Mouse (Mus musculus) embryonic facial prominence, embryonic 10.5 days (tissue): ENCODE results near the gene Sirt2. TPM values are rescaled to one million over a fixed set of nuclear protein-coding genes. Genes with fewer than 3 reads are reported as not detected.

Experiments used
- DNase-seq: peaks from one replicate; pipeline ENCODE4 v3.0.0-alpha.2; 2017; ENCODE audit warnings: low spot score
- H3K27ac ChIP-seq: fragments of 300-500 bp; sonication (generic); replicated peaks from 2 replicates; pipeline ENCODE4 v1.5.1; 2016; ENCODE audit warnings: mild to moderate bottlenecking
- H3K27me3 ChIP-seq: fragments of 300-500 bp; sonication (generic); replicated peaks from 2 replicates; pipeline ENCODE4 v1.6.1; 2016; ENCODE audit warnings: low read depth, mild to moderate bottlenecking; ENCODE audit not compliant: poor library complexity, severe bottlenecking
- H3K36me3 ChIP-seq: fragments of 300-500 bp; sonication (generic); replicated peaks from 2 replicates; pipeline ENCODE4 v1.6.1; 2016; ENCODE audit warnings: mild to moderate bottlenecking, moderate library complexity
- H3K4me1 ChIP-seq: fragments of 300-500 bp; sonication (generic); 2 replicates; pipeline ENCODE4 v1.6.1; 2016
- H3K4me3 ChIP-seq: fragments of 300-500 bp; sonication (generic); 2 replicates; pipeline ENCODE4 v1.5.1; 2016; ENCODE audit warnings: mild to moderate bottlenecking, moderate library complexity
- H3K9me3 ChIP-seq: fragments of 300-500 bp; sonication (generic); 2 replicates; pipeline ENCODE4 v1.6.1; 2016; ENCODE audit warnings: mild to moderate bottlenecking
- WGBS: fragments of 180-500 bp; shearing (Covaris S2); methylation state at CpG from one replicate; pipeline ENCODE4 v1.1.7; 2016; 5-methylcytosine and 5-hydroxymethylcytosine counted together
- polyA plus RNA-seq: library from polyadenylated mRNA; unstranded; fragments of >200 nt; fragmentation: Nextera tagmentation; extraction: Ambion mirVana; gene quantifications from 2 replicates; pipeline ENCODE4 v1.2.1, GENCODE M21; 2016

Sirt2 gene
- polyA plus RNA-seq, 1 experiment from 2014 or later = 64.8 TPM

DNA sequence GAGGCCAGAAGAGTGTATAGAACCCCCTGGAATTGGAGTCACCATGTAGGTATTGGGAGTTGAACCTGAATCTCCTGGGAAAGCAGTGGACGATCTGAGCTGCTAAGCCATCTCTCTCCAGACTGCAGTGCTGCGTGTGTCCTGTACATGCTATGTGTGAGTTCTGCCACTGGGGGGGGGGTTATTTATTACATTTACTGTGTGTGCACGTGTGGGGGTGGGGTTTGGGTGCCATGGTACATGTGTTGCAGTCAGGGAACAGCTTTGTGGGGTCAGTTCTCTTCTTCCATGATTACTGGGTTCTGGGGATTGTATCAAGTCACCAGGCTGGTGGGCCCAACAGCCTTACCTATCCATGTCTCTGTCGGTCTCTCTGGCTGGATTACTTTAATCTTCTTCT lies 40.3 kb downstream of the Sirt2 start:
- peaks cover 40% of the 10 kb centered on the region for H3K4me1 ChIP-seq
- H3K4me3 ChIP-seq = no peak overlapping the region
- H3K27me3 ChIP-seq = no peaks in the 10 kb centered on the region
- H3K36me3 ChIP-seq = peaks cover 2% of the 10 kb centered on the region
- 0 out of 2 replicates have a peak overlapping the region, but pooled peaks have one; percentile 35 for H3K27ac ChIP-seq
- WGBS = 86% methylated on average over 4 of the region's 4 CpGs
- H3K9me3 ChIP-seq = no peaks in the 10 kb centered on the region
- DNase-seq = no peak

DNA sequence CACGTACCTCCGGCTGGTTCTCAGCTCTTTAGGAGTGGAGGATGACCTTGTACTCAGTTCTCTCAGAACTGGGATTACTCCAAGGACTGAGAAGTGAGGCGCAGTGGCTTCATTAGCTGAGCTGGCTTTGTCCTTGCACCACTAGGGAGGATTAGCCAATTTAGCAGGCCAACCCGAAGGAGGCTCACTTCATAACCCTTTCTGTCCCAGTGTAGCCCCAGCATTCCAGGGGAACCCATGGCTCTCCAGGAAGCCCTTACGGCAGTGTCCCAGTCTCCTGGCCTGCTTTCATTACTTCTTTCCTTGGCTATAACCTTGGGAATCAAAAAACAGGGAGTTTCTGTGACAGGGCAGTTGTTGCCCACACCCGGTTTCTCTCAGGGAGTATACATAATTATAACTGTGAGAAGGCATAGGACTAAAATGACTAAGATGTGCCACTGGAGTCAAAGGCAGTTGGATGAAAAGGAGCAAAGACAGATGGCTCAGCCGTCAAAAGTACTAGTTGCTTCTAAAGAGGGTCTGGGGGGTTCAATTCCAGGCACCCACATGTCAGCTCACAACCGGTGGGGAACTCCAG lies 41.2 kb downstream of the Sirt2 start:
- Histone ChIP-seq H3K27ac (peak overlapping the region; percentile 100), H3K9me3 (no peaks in the 10 kb centered on the region), H3K27me3 (no peaks in the 10 kb centered on the region), H3K4me3 (peak overlapping the region; percentile 93), H3K4me1 (peaks cover 40% of the 10 kb centered on the region), H3K36me3 (peaks cover 11% of the 10 kb centered on the region)
- WGBS = 36% methylated on average over 6 of the region's 8 CpGs
- no peak for DNase-seq

DNA sequence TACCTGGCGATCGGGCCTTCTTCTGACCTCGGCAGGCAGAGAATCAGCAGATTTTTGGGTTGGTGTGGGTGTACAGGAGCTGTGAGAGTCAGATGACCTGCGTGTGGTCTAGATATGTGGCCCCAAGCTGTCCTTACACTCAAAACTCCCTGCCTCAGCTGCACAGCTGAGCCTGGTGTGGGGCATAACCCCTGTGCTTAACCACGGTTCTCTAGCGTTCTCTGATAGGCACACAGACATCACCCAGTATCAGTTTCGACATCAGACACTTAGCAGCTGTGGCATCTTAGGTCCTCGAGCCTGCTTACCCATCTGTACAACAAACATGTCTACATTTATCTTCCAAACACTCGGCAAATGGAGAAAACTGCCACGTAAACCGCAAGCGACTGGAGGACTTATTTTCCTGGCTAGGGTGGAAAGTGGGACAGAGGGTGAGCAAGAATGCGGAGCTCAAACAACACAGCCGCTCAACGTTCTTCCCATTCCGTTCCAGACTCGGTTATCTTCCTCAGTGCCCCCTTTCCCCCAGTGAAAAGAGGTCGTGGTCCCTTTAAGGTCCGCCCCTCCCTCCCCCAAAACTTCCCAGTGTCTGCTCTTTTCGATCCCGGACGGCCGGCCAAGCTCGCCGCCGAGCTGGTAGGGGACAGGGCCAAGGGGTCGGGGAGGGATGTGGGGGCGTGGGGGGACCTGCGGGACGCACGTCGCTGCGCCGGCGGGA lies 41.8 kb downstream of the Sirt2 start, which contains the start of gene Hnrnpl:
TSS of gene Hnrnpl (plus strand) at position 321 of the 721 bp plus-strand sequence.
- DNase-seq = no peak
- Histone ChIP-seq H3K36me3 (peaks cover 17% of the 10 kb centered on the region), H3K4me1 (peaks cover 40% of the 10 kb centered on the region), H3K27me3 (no peaks in the 10 kb centered on the region), H3K27ac (peak within 1 kb of the TSS; percentile 100), H3K4me3 (peak within 1 kb of the TSS; percentile 93), H3K9me3 (no peaks in the 10 kb centered on the region)
- 3% methylated on average over 35 of the region's 35 CpGs for WGBS

DNA sequence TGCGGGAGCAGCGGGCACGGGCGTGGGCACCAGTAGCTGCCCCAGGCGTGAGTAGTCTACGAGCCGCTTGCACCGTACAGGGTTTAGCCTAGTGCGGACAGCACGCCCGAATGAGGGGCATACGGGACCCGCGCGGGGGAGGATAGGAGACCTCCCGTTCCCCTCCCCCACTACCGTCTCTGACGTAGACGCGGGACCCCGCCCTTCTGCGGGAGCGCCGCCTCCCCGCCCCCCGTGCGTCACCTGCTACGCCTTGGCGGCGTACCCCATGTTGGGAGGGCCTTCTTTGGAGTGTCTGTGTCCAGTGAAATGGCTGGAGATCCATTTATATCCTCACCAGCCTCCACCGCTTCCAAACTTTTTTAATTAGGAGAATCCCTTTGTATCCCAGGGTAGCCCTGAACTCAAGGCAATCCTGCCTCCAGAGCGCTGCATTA lies 42.4 kb downstream of the Sirt2 start:
- WGBS = under 1% methylated on average over 32 of the region's 32 CpGs
- Histone ChIP-seq H3K27ac (peak overlapping the region; percentile 100), H3K36me3 (peaks cover 23% of the 10 kb centered on the region), H3K4me3 (peak overlapping the region; percentile 93), H3K9me3 (no peaks in the 10 kb centered on the region), H3K4me1 (peaks cover 40% of the 10 kb centered on the region), H3K27me3 (no peaks in the 10 kb centered on the region)
- DNase-seq = peak; percentile 97

GRCm38 (mm10) chr7:28809401-28810089 lies 43.0 kb downstream of the Sirt2 start:
- peak; percentile 87 for DNase-seq
- Histone ChIP-seq H3K27ac (peak overlapping the region; percentile 100), H3K4me1 (peaks cover 42% of the 10 kb centered on the region), H3K27me3 (no peaks in the 10 kb centered on the region), H3K9me3 (no peaks in the 10 kb centered on the region), H3K36me3 (peaks cover 29% of the 10 kb centered on the region), H3K4me3 (peak overlapping the region; percentile 93)
- WGBS = under 1% methylated on average over 35 of the region's 35 CpGs

DNA sequence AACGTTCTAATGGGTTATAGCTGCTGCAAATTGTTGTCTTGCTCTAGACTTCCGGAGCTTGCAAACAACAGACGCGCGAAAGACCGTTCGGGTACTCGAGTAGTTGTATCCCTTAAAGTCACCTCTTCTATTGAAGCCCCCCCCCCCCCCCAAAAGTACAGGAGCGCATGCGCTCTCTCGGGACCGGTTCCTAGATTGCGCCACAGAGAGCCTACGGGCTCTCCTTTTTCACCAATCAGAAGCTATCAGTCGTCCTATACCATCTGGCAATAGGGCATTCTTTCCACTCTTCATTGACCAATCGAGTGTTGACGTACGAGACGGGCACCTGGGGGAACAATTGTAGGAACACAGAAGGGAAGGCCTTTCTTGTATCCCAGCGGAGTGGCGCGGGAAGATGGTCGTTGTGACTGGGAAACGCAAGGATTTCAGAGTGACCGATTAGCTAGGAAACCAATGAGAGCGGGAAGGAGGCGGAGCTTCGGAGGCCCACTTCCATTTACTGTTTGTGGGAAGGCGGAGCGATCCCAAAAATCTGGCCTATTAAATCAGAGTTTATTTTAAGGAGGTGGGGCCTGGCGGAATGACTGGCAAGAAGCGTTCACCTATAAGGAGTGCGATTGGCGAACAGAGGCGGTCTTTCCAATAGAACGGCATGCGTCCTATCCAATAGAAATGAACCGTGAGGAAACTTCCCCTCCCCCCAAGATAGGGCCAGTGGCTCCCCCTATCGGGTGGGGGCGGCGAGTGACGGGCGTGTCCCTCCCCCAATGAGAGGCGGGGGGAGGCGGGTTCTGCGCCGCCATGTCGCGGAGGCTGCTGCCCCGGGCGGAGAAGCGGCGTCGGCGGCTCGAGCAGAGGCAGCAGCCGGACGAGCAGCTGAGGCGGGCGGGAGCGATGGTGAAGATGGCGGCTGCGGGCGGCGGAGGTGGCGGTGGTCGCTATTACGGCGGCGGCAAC lies 43.9 kb downstream of the Sirt2 start:
- Histone ChIP-seq H3K4me1 (peaks cover 48% of the 10 kb centered on the region), H3K4me3 (peak overlapping the region; percentile 93), H3K27me3 (no peaks in the 10 kb centered on the region), H3K36me3 (peaks cover 37% of the 10 kb centered on the region), H3K27ac (peak overlapping the region; percentile 100), H3K9me3 (no peaks in the 10 kb centered on the region)
- peak; percentile 98 for DNase-seq
- under 1% methylated on average over 70 of the region's 70 CpGs for WGBS

DNA sequence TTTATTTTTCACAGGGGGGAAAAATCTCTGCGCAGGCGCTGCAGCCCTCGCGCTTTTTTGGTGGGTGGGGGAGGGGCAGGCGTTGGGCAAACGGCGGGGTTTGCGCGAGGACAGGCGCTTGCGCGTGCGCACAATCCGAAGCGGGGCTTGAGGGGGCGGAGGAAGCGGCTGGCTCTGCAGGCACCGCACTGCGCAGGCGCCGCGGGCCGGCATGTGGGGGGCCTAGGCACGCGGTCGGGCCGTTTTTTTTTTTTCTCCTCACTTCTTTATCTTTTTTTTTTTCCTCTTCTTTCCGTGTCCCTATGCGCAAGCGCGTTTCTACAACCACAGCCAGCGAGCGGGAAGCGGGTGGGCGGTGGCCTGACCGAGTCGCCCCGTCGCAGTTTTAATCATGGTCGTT lies 44.7 kb downstream of the Sirt2 start:
- H3K27me3 ChIP-seq = no peaks in the 10 kb centered on the region
- H3K4me3 ChIP-seq = peak overlapping the region; percentile 93
- WGBS = under 1% methylated on average over 40 of the region's 40 CpGs
- DNase-seq = peak; percentile 97
- peaks cover 46% of the 10 kb centered on the region for H3K36me3 ChIP-seq
- H3K4me1 ChIP-seq = peaks cover 54% of the 10 kb centered on the region
- peak overlapping the region; percentile 100 for H3K27ac ChIP-seq
- no peaks in the 10 kb centered on the region for H3K9me3 ChIP-seq

DNA sequence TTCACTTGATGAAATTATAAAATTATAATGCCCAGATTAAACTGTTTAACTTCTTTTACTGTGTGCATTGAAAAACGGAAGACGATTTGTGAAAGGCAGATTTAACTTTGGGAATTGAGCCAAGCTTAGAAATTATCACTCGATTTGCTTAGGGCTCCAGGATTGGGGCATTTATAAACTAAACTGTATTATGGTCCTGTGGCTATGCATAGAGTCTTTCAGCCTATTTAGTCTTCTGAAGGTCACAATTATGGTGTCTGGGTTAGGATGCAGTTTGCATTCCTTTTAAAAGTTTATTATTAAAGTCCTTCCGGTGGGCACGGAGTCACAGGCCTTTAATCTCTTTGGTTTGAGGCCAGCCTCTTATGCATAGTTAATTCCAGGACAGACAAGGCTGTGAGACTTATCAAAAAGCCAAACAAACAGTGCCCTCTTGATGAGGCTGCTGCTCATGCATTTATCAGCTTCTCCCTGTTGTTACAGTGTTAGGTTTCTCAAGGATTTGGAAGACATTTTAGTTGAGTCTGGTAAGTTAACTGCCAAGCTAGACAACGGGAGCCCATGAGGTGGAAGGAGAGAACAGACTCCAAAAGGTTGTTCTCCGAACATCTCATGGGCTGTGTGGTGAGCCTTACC lies 45.2 kb downstream of the Sirt2 start:
- no peaks in the 10 kb centered on the region for H3K9me3 ChIP-seq
- H3K4me3 ChIP-seq = peak overlapping the region; percentile 93
- DNase-seq = no peak
- peak overlapping the region; percentile 100 for H3K27ac ChIP-seq
- WGBS = 14% methylated on average over 7 of the region's 7 CpGs
- H3K36me3 ChIP-seq = peaks cover 51% of the 10 kb centered on the region
- peaks cover 60% of the 10 kb centered on the region for H3K4me1 ChIP-seq
- no peaks in the 10 kb centered on the region for H3K27me3 ChIP-seq

DNA sequence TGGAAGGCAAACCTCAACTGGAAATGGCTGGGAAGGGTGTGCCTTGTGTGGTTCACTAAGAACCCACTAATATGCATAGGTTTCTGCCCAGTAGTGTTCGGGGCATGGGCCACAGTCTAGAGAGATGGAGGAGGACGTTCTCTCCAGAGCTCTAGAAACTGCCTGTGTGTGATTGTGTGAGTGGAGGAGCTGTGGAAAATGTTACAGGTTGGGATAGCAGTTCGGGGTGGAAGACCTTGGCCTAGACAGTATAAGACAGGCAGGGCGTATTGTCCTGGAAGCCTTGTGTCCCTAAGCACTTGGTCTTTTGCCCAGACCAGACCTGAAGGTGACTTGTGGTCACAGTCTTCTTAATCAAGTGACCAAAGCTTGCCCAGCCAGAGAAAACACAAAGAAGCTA lies 45.9 kb downstream of the Sirt2 start:
- WGBS = 85% methylated on average over 4 of the region's 4 CpGs
- Histone ChIP-seq H3K27me3 (no peaks in the 10 kb centered on the region), H3K4me1 (peaks cover 65% of the 10 kb centered on the region), H3K36me3 (peaks cover 58% of the 10 kb centered on the region), H3K4me3 (peak overlapping the region; percentile 93), H3K9me3 (no peaks in the 10 kb centered on the region), H3K27ac (peak overlapping the region; percentile 100; the same call in 1 of the 2 replicates)
- no peak for DNase-seq

DNA sequence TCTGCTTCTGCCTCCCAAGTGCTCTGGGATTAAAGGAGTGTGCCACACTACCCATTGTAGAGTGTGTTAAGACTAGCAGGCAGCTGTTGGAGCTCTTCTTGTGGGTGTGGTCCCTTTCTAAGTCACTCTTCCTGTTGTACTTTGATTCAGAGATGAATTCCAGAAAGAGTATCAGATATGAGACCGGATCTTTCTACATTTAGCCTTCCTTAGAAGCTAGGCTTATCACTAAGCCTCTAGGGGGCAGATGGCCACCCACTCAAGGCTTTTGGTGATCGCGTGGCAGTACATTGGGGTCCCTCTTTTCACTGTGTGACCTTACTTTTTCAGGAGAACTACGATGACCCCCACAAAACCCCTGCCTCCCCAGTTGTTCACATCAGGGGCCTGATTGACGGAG lies 46.4 kb downstream of the Sirt2 start:
- H3K36me3 ChIP-seq = peaks cover 63% of the 10 kb centered on the region
- DNase-seq = no peak
- H3K27me3 ChIP-seq = no peaks in the 10 kb centered on the region
- peaks cover 65% of the 10 kb centered on the region for H3K4me1 ChIP-seq
- 88% methylated on average over 5 of the region's 5 CpGs for WGBS
- no peak overlapping the region for H3K27ac ChIP-seq
- no peaks in the 10 kb centered on the region for H3K9me3 ChIP-seq
- H3K4me3 ChIP-seq = peak overlapping the region; percentile 93

DNA sequence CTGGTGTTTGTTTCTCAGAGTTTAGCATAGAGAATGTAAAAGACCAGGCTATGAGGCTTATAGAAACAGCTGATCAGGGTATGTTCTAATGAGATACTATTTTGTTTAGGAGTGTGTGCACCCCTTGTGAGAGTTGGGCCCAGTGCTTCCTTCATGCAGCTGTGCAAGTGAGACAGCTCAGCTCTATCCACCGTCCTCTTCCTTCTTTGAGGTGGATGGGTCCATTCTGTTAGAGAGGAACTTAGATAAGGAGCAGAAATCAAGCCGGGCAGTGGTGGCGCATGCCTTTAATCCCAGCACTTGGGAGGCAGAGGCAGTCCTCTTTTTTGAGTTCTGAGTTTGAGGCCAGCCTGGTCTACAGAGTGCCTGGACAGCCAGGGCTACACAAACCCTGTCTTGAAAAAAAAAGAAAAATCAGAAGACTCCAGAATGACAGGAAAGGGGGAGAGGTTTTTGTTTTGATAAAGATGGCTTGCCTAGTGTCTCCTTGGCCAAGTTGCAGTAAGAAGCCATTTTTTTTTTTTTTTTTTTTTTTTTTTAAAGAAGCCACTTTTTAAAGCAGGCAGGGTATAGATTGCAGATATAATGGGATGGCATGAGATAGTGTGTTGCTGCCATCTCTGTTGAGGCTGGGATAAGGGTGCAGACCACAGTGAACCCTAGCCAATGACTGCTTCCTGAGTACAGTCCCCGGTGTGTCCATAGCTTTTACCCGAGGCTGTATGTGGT lies 47.9 kb downstream of the Sirt2 start:
- WGBS = 91% methylated on average over 5 of the region's 5 CpGs
- Histone ChIP-seq H3K9me3 (no peaks in the 10 kb centered on the region), H3K4me1 (peaks cover 71% of the 10 kb centered on the region), H3K4me3 (0 out of 2 replicates have a peak overlapping the region, but pooled peaks have one; percentile 93), H3K27me3 (no peaks in the 10 kb centered on the region), H3K36me3 (peaks cover 78% of the 10 kb centered on the region), H3K27ac (no peak overlapping the region)
- no peak for DNase-seq
